Mouse (Mus musculus) gastrocnemius, postnatal 25 days (tissue): Measurements from ENCODE around the gene Phc3. TPM values are rescaled to one million over a fixed set of nuclear protein-coding genes. Genes with fewer than 3 reads are reported as not detected.

Source experiments
- DNase-seq: peaks from one replicate; pipeline ENCODE4 v3.0.0; 2022
- long read RNA-seq, 2 experiments: library from polyadenylated mRNA; stranded (forward); transcript quantifications; one replicate each; pipeline ENCODE4 v2.0.0; 2021
- total RNA-seq, 2 experiments: library from RNA; stranded (reverse); gene quantifications; 1 replicate in 1 of 2; 2 replicates in 1 of 2; pipeline ENCODE4 v1.2.3; 2021

The Phc3 gene
- total RNA-seq, result 10 to 100 TPM; 10.6 to 11.0 TPM
- long read RNA-seq, experiment 1, partial matches to known transcripts, result 0 of 2 reads
- long read RNA-seq, experiment 1, other reads (novel, unspliced or antisense), result 2 of 2 reads
- long read RNA-seq, experiment 2, partial matches to known transcripts, result 0 of 3 reads
- long read RNA-seq, experiment 2, other reads (novel, unspliced or antisense), result 3 of 3 reads

DNA sequence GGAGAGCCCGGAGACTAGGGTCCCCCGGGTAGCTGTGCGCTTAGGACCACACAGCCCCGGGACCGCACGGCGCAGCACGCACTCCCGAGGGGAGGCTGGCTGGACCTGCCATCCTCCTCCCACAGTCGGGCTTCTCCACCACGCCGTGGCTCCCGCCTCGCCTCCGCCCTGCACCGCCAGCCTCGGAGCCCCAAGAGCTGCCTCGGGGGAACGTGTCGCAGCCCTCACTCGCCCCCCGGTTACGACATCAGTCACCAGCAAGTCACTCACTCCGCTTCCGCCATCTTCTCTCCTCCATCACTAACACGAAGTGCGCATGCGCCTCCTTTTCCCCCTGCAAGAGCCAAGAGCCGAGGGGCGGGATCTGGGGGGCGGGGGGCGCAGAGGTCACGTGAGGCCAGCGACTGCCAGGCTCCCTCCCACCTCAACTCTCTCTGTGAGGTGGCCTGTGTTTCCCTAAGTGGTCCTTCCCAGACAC, at the start of gene Phc3:
Phc3 (minus strand) TSS at position 312 of the 478 bp plus-strand sequence.
- DNase-seq, result peak; percentile 86

DNA sequence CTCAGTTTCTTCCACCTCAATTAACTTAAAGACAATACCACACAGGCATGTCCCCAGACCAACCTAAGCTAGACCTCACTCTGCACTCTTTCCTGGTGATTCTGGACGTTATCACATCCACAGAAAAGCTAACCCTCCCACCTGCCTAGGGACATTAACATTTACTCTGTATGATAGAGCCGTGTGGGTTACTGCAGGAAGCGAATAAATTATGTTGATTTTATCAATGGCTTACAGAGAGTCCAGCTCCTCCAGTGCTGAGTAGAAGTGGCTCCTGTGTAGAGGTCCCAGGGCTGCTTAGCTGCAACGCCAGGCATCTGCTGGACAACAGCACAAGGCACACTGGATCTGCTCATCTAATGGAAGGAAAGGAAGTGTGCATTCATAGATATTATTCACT, 48.4 kb upstream of the Phc3 start:
- DNase-seq, result no peak

DNA sequence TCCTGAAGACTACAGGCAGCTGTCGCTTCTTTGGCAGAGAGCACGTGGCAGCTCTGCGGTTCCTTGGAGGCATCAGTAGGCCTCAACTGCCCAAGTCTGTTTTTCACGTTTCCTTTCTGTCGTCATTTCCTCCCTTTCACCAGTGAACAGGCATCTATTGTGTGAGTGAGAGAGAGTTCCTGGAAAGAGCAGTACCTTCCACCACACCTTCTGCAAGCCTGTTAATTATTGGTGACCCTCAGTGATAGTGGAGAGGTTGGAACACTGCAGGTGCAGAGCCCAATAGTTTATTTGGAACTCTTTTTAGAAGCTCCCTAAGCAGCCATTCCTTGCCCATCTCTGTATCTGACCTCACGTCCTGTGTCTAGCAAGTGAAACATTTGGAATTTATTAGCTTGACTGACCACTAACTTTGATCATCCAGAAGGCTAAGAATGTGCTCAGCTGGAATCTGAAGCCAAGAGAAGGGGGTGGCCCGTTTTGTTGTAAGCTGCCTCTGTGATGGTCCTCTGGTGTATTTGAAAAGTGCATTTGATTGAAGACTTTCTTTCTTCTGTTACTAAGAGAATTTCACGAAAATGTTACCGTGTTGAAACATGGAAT, 47.5 kb upstream of the Phc3 start:
- no peak for DNase-seq

DNA sequence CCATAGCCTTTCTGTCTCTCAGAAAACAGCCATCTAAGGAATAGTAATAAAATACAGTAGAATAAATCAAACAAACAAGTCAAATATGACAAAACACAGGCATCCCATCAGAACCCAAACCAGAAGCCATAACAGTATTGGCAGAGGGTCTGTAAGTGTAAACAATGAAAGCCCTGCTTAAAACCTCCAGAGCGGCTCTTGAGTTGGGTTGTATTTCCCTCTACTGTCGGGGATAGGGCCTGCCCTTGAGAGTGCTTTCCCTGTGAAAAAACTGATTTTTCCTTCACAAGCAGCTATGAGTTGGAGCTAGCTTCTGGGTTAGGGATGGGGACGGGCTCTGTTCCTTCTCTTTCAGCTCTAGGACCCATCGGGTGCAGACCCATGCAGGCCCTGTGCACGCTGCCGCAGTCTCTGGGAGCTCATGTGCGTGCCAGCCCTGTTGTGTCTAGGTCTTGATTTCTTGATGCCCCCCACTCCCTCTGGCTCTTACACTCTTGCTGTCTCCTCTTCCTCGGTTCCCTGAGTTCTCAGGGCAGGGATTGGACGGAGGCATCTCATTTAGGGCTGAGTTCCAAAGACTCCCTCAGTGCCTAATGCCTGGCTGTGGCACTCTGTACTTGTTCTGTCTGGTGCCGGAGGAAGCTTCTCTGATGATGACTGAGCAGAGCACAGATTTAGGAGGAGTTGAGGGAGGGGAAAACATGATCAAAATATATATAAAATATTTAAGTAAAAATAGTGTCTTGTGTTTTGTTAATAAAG, 46.6 kb upstream of the Phc3 start:
- no peak for DNase-seq

DNA sequence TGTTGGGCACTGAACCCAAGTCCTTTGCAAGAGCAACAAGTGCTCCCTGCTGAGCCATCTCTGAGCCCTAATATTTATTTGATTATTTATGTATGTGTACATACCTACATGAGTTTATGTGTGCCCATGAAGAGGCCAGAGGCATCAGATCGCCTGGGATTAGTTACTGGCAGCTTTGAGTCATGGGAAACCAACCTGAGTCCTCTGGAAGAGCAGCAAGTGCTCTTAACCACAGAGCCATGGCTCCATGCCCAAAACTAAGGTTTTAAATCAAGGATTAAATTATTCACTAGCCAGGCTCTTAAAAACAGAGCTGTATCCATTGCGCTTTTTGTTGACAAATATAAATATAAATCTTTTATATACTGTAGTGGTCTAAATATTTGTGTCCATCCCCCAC, 45.2 kb upstream of the Phc3 start:
- no peak for DNase-seq

DNA sequence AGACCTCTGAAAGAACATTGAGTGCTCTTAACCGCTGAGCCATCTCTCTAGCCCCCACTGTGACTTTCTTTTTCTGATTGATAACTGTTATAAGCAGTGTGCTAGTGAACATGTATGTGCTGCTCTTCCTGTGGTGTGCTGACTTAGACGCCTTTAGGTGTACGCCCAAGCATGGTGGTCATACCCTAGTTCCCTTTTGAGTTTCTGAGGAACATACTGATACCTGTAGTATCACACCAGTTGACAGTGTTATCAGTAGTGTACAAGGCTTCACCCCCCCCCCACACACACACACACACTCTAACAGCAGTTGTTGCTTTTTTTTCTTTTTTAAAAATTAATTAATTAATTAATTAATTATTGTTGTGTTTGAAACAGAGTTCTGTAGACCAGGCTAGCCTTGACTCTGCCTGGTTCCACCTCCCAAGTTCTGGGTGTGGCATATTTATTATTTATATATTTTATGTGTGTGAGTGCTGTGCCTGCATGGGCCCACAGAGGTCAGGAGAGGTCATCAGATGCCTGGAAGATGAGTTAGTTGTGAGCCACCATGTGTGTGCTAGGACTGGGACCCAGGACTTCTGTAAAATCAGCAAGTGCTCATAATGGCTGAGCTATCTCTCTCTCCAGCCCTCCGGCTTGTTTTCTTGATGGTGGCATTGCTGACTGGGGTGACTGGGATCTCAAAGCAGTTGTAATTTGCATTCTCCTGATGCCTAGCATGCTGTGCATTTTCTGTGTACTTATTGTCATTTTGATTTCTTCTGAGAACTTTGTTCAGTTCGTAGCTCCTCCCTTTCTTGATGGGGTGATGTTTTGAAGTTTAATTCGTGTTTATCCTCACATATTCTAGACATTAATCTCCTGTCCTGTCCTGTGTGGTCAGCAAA, 35.4 kb upstream of the Phc3 start:
- DNase-seq, result no peak

DNA sequence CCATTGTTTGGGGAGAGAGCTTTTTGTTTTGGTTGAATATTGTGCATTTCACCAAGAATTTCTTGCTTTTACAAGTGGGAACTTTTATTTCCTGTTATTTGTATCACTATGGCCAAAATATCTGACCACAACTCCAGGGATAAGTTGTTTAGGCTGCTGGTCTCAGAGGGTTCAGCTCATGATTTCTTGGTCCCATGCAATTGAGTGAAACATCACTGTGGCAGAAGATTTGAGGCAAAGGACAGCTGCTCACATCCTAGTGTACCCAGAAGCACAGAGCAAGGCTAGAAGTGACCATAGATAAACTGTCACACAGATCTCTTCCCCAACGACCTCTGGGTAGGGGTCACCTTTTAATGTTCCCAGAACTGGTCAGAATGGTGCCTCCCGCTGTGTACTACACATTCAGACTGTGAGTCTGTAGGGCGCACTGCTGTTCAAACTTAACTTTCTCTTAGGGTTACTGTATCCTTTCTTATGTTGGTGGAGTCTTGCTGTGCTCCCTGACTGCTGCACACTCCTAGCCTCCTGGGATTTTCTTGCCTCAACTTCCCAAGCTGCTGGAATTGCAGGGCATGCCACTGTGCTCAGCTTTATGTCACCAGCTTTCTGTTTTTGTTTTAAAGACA, 31.9 kb upstream of the Phc3 start:
- DNase-seq, result no peak

DNA sequence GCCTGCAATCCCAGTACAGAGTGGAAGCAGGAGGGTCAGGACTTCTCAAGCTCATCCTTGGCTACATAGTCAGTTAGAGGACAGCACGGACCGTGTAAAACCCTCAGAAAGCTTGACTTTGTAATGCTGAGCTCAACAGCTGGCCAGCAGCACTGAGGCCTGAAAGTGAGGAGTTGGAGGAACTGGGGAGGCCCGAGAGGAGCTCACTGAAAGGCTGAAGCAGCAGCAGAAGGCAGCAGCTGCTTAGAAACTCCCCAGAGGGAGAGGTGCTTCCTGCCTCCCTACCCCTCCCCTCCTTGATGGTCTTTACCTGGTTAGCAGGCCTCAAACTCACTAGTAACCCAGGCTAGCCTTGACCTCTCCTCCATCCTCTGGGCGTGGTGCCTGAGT, 30.8 kb upstream of the Phc3 start:
- DNase-seq, result no peak

DNA sequence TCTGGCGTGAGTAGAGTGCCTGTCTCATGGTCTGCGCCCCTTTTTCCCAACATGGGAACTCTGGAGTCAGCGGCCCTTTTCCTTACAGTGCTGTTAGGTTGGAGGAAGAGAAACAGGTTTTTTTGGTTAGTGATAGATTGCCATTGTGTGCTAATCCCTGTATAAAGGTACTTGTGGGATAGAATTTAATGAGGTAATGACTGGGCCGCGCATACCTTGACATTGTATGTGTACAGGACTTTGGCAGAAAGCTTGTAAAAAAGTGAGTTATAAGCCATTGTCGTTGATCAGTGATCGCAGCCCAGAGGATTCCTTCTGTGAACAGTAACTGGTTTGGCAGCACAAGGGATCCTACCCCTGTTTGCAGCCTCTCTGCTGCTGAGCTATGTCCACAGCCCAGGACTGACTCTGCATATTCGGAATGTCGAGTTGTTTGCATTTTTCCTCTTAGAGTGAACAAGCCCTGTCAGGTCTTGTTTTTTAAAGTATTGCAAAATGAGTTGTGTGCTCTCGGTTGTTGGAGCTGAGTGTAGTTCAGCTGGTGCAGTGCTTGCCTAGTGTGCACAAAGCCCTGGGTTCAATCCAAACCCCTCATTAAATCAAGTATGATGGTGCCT, 30.3 kb upstream of the Phc3 start:
- no peak for DNase-seq

DNA sequence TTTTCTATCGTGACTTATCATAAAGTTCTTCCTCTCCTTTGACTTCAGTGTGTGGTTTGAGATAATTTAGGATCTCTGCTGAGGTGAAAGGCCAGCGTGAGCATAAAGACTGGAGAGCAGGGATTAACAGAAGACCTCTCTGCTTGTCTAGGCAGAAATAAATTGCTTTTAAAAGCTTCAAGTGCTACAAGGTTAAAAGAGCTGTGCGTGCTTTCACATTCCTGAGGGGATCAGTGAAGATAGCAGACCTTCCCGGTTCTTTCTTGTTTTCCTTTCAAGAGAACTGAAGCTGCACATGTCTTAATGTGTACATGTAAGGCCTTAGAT, 27.4 kb upstream of the Phc3 start:
- DNase-seq, result no peak

DNA sequence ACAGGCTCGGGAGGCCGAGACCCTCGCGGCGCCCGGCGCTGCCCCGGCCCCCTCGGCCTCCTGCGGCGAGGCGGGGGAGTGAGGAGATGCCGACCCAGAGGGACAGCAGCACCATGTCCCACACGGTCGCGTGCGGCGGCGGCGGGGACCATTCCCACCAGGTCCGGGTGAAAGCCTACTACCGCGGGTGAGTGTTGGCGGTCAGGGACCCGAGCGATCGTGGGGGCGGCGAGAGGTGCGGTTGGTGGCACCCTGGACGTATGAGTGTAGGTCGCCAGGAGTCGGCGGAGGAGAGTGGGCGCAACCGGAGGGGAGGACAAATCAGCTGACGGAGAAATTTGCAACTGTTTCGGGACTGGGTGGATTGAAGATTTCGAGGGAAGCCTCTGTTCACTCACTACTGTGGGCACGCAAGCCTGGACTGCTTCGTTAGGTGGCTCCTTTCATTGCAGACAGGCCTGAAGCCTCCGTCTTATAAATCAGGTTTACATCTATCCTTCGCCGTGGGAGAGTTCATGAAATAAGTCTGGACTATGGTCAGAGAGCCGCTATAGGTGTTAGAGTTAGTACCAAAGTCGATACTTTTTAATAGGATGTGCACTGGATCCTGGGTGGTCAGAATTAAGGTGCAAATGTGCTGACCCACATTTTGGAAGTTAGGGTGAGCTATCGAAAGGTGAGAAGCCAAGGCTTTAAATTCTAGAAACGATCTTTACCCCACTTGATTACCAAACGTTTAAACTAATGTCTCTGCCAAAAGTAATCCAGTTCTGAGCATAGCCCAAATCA, 26.9 kb upstream of the Phc3 start:
- DNase-seq, result no peak

DNA sequence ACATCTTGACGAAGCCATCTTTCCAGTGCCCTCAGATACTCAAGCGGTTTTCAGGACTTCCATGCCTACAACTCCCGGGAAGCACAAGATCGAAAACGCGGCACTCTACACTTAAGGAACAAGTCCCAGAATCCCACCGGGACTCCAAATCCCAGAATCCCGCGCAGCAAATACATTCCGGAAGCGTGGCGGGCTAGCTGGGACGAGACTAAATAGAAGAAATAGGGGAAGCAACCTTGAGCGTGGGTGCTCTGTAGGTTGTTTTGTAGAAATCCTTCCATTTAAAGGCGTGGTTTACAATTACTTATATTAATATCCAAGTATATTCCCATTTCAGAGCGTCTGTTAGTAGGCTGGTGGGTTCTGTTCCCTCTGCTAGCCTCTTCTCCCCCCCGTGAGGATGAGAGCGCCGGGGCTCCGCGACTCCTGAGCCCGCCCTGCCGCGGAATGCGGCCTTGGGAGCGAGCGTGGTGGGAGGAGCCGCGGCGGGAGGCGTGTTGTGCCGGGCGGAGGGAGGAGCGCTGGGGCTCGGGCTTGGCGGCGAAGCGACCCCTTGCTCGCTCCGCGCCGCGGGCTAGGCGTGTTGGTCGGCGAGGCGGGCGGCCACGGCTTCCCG, 26.2 kb upstream of the Phc3 start, which contains the start of gene Prkci:
Prkci (plus strand) TSS at position 465 of the 616 bp plus-strand sequence.
- DNase-seq, result peak; percentile 90

DNA sequence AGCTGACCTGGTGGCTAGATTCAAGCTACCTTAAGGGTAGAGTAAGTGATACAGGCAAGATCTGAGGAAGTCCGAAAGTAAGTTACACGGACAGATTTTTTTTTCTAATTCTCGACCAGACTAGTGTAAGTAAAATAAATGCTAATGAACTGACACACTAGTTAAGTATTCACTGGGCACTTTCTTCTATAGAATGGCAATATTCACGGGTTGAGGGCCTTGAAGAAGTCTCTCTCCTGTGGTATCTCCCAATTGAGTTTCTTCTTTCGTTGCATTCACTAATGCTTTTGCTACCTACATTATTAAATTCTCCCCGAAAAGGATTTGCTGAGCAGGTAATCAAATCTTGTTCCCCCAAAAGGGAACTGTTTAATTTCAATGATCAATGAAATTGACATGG, 25.6 kb upstream of the Phc3 start:
- DNase-seq, result no peak

DNA sequence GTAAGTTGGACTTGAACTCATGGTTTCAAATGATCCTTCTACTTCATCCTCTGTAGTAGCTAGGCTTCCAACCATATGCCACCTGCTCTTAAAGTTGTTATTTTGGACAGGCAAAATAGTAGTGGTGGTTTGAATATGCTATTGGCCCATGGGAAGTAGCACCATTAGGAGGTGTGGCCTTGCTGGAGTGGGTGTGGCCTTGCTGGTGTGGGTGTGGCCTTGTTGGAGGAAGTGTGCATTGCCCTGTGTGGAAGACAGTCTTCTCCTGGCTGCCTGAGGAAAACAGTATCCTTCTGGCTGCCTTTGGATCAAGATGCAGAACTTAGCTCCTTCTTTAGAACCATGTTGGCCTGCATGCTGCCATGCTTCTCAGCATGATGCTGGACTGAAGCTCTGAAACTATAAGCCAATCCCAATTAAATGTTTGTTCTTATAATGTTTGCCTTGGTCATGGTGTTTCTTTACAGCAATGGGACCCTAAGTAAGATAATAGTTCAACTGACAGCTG, 23.9 kb upstream of the Phc3 start:
- DNase-seq, result no peak

DNA sequence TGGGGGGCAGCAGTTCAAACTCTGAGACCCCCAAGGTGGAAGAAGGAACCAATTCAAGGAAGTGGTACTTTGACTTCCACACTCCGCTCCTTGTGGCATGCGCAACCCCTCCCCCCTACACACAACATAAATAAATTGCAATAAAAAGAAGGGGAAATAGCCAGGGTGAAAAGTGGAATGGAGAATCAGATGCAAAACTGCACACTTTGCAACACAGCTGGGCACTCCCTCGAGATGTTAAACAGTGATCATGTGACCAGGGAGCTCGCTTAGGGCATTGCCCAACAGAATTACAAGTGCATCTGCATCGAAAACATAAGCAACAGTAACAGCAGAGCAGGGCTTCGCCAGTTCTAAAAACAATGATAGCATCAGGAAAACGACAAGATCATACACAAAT, 22.9 kb upstream of the Phc3 start:
- no peak for DNase-seq

DNA sequence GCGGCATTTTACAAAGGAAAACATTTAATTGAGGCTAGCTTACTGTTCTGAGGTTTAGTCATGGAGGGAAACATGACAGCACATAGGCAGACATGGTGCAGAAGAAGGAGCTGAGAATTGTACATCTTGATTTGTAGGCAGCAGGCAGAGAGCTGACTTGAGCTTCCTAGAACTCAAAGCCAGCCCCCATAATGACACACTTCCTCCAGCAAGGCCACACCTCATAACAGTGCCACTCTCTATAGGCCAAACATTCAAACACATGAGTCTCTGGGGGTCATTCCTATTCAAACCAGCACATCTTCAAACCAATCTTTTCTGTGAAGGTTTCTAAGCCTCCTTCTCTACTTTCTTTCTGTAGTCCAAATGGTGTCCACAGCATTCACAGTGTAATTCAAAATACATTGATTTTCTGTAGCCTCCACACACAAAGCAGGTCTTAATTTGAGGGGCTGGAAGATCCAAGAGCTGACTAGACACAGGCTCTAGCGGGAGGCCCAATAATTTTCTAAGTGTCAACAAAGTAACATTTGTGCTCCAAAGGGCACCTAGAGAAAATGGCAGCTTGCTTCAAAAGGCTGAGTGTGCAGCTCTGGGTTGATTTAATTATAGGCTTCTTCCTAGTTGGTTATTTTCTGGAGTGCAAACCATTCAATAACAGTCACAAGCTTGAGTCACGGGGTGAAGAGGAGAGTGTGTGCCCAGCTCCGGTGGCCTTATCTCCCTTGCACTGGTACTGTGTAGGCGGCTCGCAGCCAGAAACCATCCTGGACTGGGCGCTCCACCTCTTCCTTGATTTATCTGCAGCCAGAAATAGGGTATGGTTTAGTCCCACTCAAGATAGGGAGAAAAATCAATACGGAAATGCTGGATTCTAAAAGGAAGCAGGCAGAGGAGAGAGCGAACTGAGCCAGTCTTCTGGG, 18.4 kb upstream of the Phc3 start:
- DNase-seq, result no peak

DNA sequence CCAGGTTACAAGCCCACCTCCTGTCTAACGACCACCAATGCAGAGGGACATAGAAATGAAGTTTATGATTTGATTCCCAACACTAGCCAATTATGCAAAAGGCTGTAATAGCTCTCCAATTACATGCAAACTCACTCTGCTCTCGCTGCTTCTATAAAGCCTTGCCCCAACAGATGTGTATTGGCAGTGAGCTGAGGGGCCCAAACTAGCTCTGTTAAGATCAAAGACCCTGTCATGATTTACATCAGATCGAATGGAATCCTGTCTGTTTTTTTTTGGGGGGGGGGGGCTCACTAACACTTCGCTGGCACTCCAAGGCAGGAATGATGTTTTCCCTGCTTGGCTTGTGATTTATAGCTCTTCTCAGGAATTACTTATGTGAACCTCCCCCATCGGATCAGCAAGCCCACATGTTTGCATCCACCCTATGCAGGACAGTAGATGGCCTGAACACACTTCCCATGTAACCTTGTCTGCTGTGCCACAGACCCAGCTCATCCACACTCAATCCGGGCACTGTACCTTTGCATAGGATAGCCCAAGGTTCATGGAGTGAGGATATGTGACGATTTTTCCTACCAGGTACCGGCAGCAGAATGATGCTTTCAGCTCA, 13.8 kb upstream of the Phc3 start:
- DNase-seq, result no peak

DNA sequence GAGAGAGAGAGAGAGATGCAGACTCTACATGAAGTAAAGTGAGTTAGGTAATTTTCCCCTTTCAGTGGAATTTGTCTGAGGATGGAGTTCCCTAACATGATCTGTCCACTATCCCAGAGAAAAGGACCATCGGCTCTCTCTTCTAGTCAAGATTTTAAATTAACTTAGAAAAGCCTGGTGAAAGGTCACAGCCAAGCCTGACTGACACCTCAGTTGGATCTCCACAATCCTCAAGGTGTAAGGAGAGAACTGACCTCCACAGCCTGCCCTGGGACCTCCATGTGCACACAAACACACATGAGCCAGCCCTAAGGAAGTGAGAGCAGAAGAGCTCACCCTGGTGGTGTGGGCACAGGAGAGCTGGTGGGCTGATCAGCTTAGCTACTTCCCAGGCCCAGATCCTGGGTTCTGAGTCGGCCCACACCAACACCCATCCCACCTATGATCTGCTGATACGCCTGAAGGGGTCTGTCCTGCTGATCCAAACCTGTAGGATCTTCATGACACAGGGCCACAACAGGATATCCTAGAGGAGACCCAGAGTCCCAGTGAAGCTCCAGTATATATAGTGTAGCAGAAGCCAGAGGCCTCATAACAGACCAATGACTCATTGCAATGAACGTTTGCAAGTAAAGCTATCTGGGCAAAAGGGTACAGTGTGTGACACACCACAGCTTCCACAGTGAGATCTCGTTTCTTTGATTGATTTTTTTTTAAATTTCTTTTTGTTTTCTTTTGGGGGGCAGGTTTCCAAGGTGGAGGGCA, 12.6 kb upstream of the Phc3 start:
- DNase-seq, result no peak
